Mouse (Mus musculus) neural tube, embryonic 12.5 days (tissue): ENCODE results near the gene Trim44. TPM values are rescaled to one million over a fixed set of nuclear protein-coding genes. Genes with fewer than 3 reads are reported as not detected.

Experiments used
- ATAC-seq: fragments of 200-750 bp; cut with Nextera tagmentation; 2 replicates; pipeline ENCODE4 v1.8.0; 2017; ENCODE audit warnings: low read depth, mild to moderate bottlenecking, moderate TSS enrichment, moderate library complexity; ENCODE audit not compliant: low FRiP score
- H3K27ac ChIP-seq: fragments of 300-500 bp; sonication (generic); 2 replicates; pipeline ENCODE4 v1.5.1; 2016
- H3K27me3 ChIP-seq: fragments of 300-500 bp; sonication (generic); replicated peaks from 2 replicates; pipeline ENCODE4 v1.6.1; 2016; ENCODE audit warnings: mild to moderate bottlenecking
- H3K36me3 ChIP-seq: fragments of 300-500 bp; sonication (generic); 2 replicates; pipeline ENCODE4 v1.6.1; 2016; ENCODE audit warnings: mild to moderate bottlenecking
- H3K4me1 ChIP-seq: fragments of 300-500 bp; sonication (generic); 2 replicates; pipeline ENCODE4 v1.6.1; 2016
- H3K4me2 ChIP-seq: fragments of 300-500 bp; sonication (generic); replicated peaks from 2 replicates; pipeline ENCODE4 v1.6.1; 2016; ENCODE audit warnings: mild to moderate bottlenecking
- H3K4me3 ChIP-seq: fragments of 300-500 bp; sonication (generic); 2 replicates; pipeline ENCODE4 v1.5.1; 2016
- H3K9ac ChIP-seq: fragments of 300-500 bp; sonication (generic); 2 replicates; pipeline ENCODE4 v1.6.1; 2016; ENCODE audit warnings: mild to moderate bottlenecking
- H3K9me3 ChIP-seq: fragments of 300-500 bp; sonication (generic); 2 replicates; pipeline ENCODE4 v1.6.1; 2016; ENCODE audit warnings: mild to moderate bottlenecking
- WGBS: fragments of 180-500 bp; shearing (Covaris S2); methylation state at CpG from one replicate; pipeline ENCODE4 v1.1.7; 2016; 5-methylcytosine and 5-hydroxymethylcytosine counted together
- polyA plus RNA-seq: library from polyadenylated mRNA; unstranded; fragments of >200 nt; fragmentation: Nextera tagmentation; extraction: Ambion mirVana; gene quantifications from 2 replicates; pipeline ENCODE4 v1.2.1, GENCODE M21; 2016

Trim44 gene
- polyA plus RNA-seq, 1 experiment from 2014 or later = 67.9 TPM

GRCm38 (mm10) chr2:102293181-102293580 lies 114.4 kb downstream of the Trim44 start:
- no peaks in the 10 kb centered on the region for H3K9me3 ChIP-seq
- WGBS = 69% methylated on average over 1 of the region's 1 CpGs
- H3K27ac ChIP-seq = no peak overlapping the region
- ATAC-seq = no peak
- peaks cover 5% of the 10 kb centered on the region for H3K4me1 ChIP-seq
- H3K9ac ChIP-seq = no peak overlapping the region
- H3K4me3 ChIP-seq = no peak overlapping the region
- no peak overlapping the region for H3K4me2 ChIP-seq
- no peaks in the 10 kb centered on the region for H3K27me3 ChIP-seq
- H3K36me3 ChIP-seq = no peaks in the 10 kb centered on the region

- no peak overlapping the region for H3K9ac ChIP-seq
- no peaks in the 10 kb centered on the region for H3K36me3 ChIP-seq
- no peak overlapping the region for H3K4me2 ChIP-seq
- H3K9me3 ChIP-seq = no peaks in the 10 kb centered on the region
- no peak for ATAC-seq
- no peak overlapping the region for H3K4me3 ChIP-seq
- WGBS = 49% methylated on average over 1 of the region's 1 CpGs
- no peaks in the 10 kb centered on the region for H3K27me3 ChIP-seq
- H3K27ac ChIP-seq = no peak overlapping the region
- peaks cover 5% of the 10 kb centered on the region for H3K4me1 ChIP-seq
These were observed 115.6 kb downstream of the Trim44 start for GRCm38 (mm10) chr2:102292051-102292450.

GRCm38 (mm10) chr2:102291533-102291932 lies 116.1 kb downstream of the Trim44 start:
- no peak overlapping the region for H3K9ac ChIP-seq
- H3K27me3 ChIP-seq = no peaks in the 10 kb centered on the region
- no peak overlapping the region for H3K27ac ChIP-seq
- no peak for ATAC-seq
- H3K4me3 ChIP-seq = no peak overlapping the region
- no peak overlapping the region for H3K4me2 ChIP-seq
- peaks cover 5% of the 10 kb centered on the region for H3K4me1 ChIP-seq
- 78% methylated on average over 2 of the region's 2 CpGs for WGBS
- H3K36me3 ChIP-seq = no peaks in the 10 kb centered on the region
- no peaks in the 10 kb centered on the region for H3K9me3 ChIP-seq

- Histone ChIP-seq H3K4me1 (peaks cover 4% of the 10 kb centered on the region), H3K9me3 (no peaks in the 10 kb centered on the region), H3K36me3 (no peaks in the 10 kb centered on the region), H3K4me3 (no peak overlapping the region), H3K4me2 (no peak overlapping the region), H3K27ac (no peak overlapping the region), H3K9ac (no peak overlapping the region), H3K27me3 (no peaks in the 10 kb centered on the region)
- 63% methylated on average over 5 of the region's 5 CpGs for WGBS
- ATAC-seq = peak; percentile 54
These were observed 117.6 kb downstream of the Trim44 start for GRCm38 (mm10) chr2:102290041-102290440.

DNA sequence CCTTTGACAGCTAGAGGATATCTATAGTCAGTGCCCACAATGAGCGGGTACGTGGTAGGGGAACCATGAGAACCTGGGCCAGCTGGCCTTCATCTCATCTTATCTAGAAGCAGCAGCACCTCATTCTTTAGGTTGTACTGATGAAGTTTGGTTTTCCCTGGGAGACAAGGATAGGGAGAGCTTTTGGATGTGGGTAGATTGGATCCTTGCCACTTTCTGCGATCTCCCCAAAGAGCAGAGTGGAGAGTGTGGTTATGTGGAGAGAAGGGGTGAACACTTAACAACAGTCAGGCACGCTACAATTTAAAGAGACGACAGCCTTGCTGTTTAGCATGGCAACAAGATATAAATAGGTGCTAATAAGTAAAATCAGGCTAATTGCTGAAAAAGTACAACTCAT lies 119.0 kb downstream of the Trim44 start:
- Histone ChIP-seq H3K27me3 (no peaks in the 10 kb centered on the region), H3K36me3 (no peaks in the 10 kb centered on the region), H3K9ac (no peak overlapping the region), H3K4me2 (no peak overlapping the region), H3K4me3 (no peak overlapping the region), H3K27ac (no peak overlapping the region), H3K4me1 (no peaks in the 10 kb centered on the region), H3K9me3 (no peaks in the 10 kb centered on the region)
- ATAC-seq = no peak
- WGBS = 92% methylated on average over 5 of the region's 5 CpGs

GRCm38 (mm10) chr2:102287369-102287768 lies 120.3 kb downstream of the Trim44 start:
- H3K4me2 ChIP-seq = no peak overlapping the region
- 71% methylated on average over 3 of the region's 3 CpGs for WGBS
- no peak overlapping the region for H3K27ac ChIP-seq
- H3K27me3 ChIP-seq = no peaks in the 10 kb centered on the region
- no peaks in the 10 kb centered on the region for H3K9me3 ChIP-seq
- no peak overlapping the region for H3K4me3 ChIP-seq
- no peak overlapping the region for H3K9ac ChIP-seq
- H3K4me1 ChIP-seq = no peaks in the 10 kb centered on the region
- H3K36me3 ChIP-seq = no peaks in the 10 kb centered on the region
- no peak for ATAC-seq

DNA sequence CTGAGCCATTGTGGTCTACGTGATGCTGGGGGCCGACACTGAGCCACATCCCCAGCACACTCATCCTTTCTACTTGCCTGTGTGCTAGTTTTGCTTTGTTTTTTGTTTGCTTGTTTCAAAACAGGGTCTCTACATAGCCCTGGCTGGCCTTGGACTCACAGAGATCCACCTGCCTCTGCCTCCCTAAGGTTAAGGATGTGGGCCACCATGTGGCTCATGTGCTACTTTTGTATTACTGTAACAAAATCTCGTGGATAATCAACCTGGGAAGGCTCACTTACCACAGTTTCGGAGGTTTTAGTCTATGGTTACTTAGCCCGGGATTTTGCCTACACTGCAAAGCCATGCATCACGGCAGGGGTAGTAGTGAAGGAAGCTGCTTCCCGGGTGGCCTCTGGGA lies 125.5 kb downstream of the Trim44 start:
- Histone ChIP-seq H3K9ac (no peak overlapping the region), H3K4me3 (no peak overlapping the region), H3K9me3 (no peaks in the 10 kb centered on the region), H3K27ac (no peak overlapping the region), H3K27me3 (no peaks in the 10 kb centered on the region), H3K36me3 (no peaks in the 10 kb centered on the region), H3K4me2 (no peak overlapping the region), H3K4me1 (peaks cover 7% of the 10 kb centered on the region; the same call in 1 of the 2 replicates)
- ATAC-seq = no peak
- 84% methylated on average over 7 of the region's 7 CpGs for WGBS

DNA sequence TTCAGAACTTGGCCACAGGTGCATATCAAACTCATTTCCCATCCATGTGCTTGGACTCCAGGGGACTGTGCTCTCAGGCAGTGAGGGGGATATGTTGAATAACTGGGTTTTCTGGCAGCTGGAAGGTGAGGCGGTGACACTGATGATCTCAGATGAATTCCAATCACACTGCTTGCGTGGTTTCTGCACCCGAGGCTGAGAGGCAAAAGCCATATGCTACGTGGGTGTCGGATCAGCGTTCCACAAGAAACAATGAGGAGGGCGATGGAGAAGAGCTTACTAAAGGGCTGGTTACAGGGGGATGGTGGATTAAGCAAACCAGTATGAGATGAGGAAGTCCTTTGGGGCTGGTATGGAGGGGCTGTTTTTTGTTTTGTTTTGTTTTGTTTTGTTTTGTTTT lies 127.8 kb downstream of the Trim44 start:
- no peaks in the 10 kb centered on the region for H3K27me3 ChIP-seq
- no peak overlapping the region for H3K27ac ChIP-seq
- no peak overlapping the region for H3K9ac ChIP-seq
- H3K9me3 ChIP-seq = no peaks in the 10 kb centered on the region
- no peak overlapping the region for H3K4me3 ChIP-seq
- no peaks in the 10 kb centered on the region for H3K36me3 ChIP-seq
- no peak for ATAC-seq
- 81% methylated on average over 7 of the region's 7 CpGs for WGBS
- H3K4me2 ChIP-seq = no peak overlapping the region
- peaks cover 7% of the 10 kb centered on the region; the same call in 1 of the 2 replicates for H3K4me1 ChIP-seq

DNA sequence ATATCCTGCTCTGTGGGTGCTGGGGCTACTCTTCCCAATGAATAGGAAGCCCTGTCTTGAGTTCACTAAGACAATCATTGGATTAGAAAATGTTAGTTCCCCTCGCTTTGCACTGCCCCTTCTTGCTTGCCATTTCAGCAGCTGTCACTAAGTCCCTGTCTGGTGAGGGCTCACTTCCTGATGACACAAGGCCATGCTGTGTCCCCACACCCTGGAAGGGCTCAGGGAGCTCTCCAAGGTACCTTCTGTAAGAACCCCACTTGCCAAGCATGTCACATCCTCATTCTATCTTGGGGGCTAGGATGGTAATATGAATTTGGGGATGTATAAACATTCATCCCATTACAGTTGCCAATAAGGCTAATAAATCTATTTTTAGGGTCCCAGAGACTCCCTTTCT lies 129.7 kb downstream of the Trim44 start:
- Histone ChIP-seq H3K36me3 (no peaks in the 10 kb centered on the region), H3K27ac (no peak overlapping the region), H3K9me3 (no peaks in the 10 kb centered on the region), H3K4me2 (no peak overlapping the region), H3K4me3 (no peak overlapping the region), H3K4me1 (peaks cover 7% of the 10 kb centered on the region; the same call in 1 of the 2 replicates), H3K9ac (no peak overlapping the region), H3K27me3 (no peaks in the 10 kb centered on the region)
- ATAC-seq = no peak
- WGBS = 45% methylated on average over 1 of the region's 1 CpGs

GRCm38 (mm10) chr2:102273280-102273679 lies 134.3 kb downstream of the Trim44 start:
- Histone ChIP-seq H3K4me2 (no peak overlapping the region), H3K27me3 (no peaks in the 10 kb centered on the region), H3K4me1 (peaks cover 7% of the 10 kb centered on the region; the same call in 1 of the 2 replicates), H3K36me3 (no peaks in the 10 kb centered on the region), H3K27ac (no peak overlapping the region), H3K4me3 (no peak overlapping the region), H3K9ac (no peak overlapping the region), H3K9me3 (no peaks in the 10 kb centered on the region)
- ATAC-seq = no peak
- 87% methylated on average over 7 of the region's 7 CpGs for WGBS

GRCm38 (mm10) chr2:102267582-102268339 lies 139.9 kb downstream of the Trim44 start:
- H3K27ac ChIP-seq = no peak overlapping the region
- ATAC-seq = no peak
- no peaks in the 10 kb centered on the region for H3K4me1 ChIP-seq
- H3K4me3 ChIP-seq = no peak overlapping the region
- H3K4me2 ChIP-seq = no peak overlapping the region
- no peaks in the 10 kb centered on the region for H3K36me3 ChIP-seq
- H3K9ac ChIP-seq = no peak overlapping the region
- H3K27me3 ChIP-seq = no peaks in the 10 kb centered on the region
- 69% methylated on average over 13 of the region's 13 CpGs for WGBS
- no peaks in the 10 kb centered on the region for H3K9me3 ChIP-seq

DNA sequence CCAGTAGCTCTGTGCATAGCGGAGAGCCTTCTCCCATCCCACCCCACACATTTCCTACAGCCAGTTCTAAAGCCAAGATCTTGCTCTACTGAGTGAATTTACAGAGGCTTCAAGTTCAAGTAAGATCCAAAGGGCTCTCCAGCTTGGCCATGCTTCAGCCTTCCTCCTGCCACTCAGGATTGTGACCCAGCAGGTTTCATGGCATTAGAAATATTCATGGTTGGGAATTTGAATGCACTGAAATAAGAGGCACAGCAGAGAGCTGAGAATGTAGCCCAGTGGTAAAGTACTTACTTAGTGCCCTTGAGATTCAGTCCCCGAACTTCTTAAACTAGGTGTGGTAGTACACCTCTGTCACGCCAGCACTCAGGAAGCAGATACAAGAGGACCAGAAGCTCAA lies 140.7 kb downstream of the Trim44 start:
- no peak overlapping the region for H3K4me2 ChIP-seq
- H3K9ac ChIP-seq = no peak overlapping the region
- 93% methylated on average over 3 of the region's 3 CpGs for WGBS
- no peak for ATAC-seq
- no peak overlapping the region for H3K4me3 ChIP-seq
- no peak overlapping the region for H3K27ac ChIP-seq
- no peaks in the 10 kb centered on the region for H3K9me3 ChIP-seq
- H3K36me3 ChIP-seq = no peaks in the 10 kb centered on the region
- H3K27me3 ChIP-seq = no peaks in the 10 kb centered on the region
- no peaks in the 10 kb centered on the region for H3K4me1 ChIP-seq

- H3K27me3 ChIP-seq = 0 out of 2 replicates have a peak, but pooled peaks cover 9% of the 10 kb centered on the region
- H3K4me3 ChIP-seq = no peak overlapping the region
- H3K9me3 ChIP-seq = no peaks in the 10 kb centered on the region
- no peaks in the 10 kb centered on the region for H3K36me3 ChIP-seq
- no peak overlapping the region for H3K27ac ChIP-seq
- H3K4me2 ChIP-seq = peak overlapping the region; percentile 43
- peak; percentile 42; the same call in 1 of the 2 replicates for ATAC-seq
- WGBS = 17% methylated on average over 13 of the region's 13 CpGs
- H3K4me1 ChIP-seq = peaks cover 15% of the 10 kb centered on the region
- H3K9ac ChIP-seq = no peak overlapping the region
These were observed 148.5 kb downstream of the Trim44 start for GRCm38 (mm10) chr2:102259139-102259538.
